Mouse (Mus musculus) B cell, adult 2 months (primary cell): ENCODE data around the gene Tnrc6b.

Experiments used
- DNase-seq, 2 experiments: peaks; one replicate each; pipeline ENCODE4 v3.0.0; 2022

The Tnrc6b gene

GRCm38 (mm10) chr15:80741836-80742235 lies 30.7 kb downstream of the Tnrc6b start:
- DNase-seq, result no peak

DNA sequence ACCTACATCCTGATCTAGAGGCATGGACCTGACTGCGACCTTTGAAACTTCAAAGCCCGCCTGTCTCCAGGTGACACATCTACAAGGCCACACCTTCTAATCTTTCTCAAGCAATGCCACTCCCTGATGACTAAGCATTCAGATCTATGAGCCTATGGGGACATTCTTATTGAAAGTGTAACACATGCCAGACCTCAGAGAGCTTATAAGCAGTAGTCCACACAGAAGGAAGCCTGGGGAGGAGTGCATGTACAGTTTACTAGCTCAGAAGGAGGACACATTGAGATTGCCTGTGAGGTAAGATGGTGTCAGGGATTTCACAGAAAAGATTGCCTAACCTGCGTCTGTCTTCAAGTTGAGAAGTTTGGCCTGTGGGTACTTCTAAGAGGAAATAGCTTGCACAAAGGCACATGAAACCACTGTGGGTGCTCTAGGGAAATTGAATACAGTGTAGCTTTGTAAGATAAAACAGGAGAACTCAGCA lies 31.9 kb downstream of the Tnrc6b start:
- DNase-seq, result peak; percentile 23 to 48

DNA sequence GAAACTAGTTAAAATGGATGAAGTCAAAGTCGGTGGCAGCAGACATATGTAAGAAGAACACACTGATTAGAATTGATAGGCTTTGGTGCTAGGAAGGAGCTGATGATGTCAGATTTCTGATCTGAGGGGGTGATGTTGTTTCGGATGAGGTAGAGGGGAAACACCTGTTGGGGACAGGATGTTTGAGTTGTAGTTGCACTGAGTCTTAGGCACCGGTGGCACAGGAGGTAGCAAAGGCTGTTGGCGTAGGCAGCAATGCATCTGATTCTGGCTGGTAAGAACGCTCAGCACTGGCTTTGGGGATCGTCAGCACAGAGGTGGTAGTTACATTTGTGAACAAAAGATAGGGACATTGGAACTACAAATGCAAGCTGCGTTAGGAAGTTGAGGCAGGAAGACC lies 32.5 kb downstream of the Tnrc6b start:
- peak; percentile 48 to 61 for DNase-seq

DNA sequence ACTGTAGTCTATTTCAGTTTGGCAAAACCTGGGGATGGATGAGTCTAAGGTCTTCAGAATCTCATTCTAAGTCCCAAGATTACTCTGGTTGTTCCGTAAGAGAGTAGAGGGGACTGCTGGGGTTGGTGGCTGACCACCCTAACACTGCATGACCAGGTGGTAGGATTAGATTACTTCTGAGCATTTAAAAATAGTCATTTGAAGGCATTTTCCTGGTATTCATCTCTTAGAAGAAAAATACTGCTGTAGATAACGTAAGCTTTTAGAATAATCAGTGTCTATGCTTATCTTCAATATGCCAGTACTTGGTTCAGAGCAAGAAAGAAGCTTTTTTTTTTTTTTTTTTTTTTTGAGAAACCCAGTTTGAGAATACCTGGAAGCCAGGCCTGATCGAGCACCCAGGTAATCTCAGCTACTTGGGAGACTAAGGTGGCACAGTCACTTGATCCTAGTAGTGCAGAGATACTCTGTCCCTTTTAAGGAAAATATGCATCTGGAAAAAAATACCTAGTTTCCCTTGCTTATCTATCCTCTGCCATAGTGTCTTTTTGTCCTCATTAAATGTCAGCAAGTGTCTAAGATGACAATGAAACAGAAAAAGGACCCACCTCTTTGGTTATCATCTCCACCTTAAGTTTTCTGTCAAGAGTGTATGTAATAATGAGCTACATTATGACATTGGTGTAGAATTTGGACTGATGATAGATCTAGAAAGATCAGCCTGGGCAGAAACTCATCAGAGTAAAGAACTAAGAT lies 33.7 kb downstream of the Tnrc6b start:
- no peak for DNase-seq

DNA sequence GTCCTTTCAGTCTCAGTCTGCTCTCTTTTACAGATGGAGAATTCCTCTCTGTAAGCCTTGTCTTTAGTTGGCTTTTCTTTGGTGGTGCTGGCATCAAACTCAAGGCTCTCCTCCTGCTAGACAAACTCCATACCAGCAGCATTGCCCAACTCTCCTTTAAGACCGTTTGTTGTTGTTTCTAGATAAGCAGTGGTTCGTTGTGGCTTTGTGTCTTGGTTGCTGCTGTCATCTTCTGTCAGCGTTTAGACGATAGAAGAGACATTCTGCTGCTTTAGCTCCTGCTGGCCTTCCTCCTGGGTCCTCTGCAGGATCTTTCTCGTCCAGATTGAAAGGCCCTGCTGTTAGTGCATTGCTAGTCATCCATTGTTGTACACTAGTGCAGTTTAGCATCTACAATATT lies 37.9 kb downstream of the Tnrc6b start:
- DNase-seq, result no peak

- DNase-seq, result no peak
Measured at GRCm38 (mm10) chr15:80753351-80753750, 42.2 kb downstream of the Tnrc6b start.

DNA sequence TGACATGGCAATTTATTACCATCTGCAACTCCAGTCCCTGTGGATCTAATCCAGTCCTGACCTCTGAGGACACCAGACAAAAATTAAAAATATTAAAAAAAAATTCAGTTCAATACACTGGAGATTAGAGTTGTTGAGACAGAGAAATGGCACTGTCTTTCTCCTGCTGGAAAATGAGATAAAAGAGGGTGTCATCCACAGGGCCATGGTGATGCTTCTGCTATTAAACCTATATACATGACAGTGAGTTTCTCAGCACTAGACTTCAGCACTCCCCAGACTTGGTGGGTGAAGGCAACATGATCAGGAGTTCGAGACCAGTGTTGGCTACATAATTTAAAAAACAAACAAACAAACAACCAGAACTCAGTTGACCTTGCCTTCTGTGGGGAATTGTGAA lies 43.0 kb downstream of the Tnrc6b start:
- no peak for DNase-seq

GRCm38 (mm10) chr15:80759451-80759850 lies 48.3 kb downstream of the Tnrc6b start:
- DNase-seq, result no peak

DNA sequence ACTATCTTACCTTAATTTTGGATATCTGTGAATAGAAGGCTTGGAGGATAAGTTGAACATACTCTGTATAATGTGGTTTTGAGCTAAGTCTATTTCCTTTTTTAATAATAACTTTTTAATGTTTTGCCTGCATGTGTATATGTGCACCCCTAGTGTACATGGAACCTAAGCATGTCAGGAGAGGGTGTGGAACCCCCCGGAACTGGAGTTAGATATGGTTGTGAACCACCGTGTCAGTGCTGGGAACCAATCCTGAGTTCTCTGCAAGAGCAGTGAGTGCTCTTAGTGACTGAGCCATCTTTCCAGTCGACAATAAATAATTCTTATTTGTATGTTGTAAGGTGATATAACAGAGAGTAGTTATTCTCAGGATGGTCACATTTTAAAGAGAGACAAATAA lies 49.4 kb downstream of the Tnrc6b start:
- no peak for DNase-seq

DNA sequence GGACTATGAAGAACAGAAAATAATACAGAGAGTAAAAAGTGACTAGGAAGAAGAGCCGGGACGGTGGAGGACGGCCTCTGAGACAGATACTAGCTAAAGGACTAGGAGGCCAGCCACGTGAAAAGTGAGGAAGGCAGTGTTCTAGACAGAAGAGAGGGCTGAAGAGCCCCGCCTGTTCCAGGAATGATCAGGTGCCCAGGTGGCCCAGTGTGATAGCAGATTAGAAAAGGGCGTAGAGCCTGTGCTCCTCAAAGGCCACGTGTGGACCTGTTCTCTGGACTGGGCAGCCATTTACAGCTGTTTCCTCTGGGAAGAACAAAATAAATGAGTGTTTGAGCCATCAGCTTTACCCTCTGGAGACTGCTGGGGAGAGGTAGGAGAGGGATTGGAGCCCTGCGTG lies 49.8 kb downstream of the Tnrc6b start:
- no peak for DNase-seq

GRCm38 (mm10) chr15:80762621-80763020 lies 51.5 kb downstream of the Tnrc6b start:
- no peak for DNase-seq

- no peak for DNase-seq
Measured at GRCm38 (mm10) chr15:80764666-80765065, 53.6 kb downstream of the Tnrc6b start.

- no peak for DNase-seq
Measured at GRCm38 (mm10) chr15:80765381-80765780, 54.3 kb downstream of the Tnrc6b start.

DNA sequence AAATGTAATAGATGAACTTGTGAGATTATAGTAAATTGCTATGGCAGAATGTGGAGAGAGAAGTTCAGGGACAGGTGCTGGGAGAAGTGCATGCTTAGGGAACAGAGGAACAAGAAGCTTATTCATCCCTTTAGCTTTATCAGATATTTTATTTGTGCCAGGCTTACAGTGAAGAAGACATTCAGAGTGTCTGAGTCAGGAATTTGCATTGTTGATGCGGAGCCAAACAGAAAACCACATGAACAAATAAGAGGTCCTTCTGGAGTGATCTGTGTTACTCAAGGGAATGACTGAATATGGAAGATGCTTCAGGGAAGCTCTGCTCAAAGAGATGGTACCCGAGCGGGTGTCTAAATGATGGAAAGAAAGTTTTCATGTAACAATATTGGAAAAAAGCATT lies 57.1 kb downstream of the Tnrc6b start:
- DNase-seq, result no peak

DNA sequence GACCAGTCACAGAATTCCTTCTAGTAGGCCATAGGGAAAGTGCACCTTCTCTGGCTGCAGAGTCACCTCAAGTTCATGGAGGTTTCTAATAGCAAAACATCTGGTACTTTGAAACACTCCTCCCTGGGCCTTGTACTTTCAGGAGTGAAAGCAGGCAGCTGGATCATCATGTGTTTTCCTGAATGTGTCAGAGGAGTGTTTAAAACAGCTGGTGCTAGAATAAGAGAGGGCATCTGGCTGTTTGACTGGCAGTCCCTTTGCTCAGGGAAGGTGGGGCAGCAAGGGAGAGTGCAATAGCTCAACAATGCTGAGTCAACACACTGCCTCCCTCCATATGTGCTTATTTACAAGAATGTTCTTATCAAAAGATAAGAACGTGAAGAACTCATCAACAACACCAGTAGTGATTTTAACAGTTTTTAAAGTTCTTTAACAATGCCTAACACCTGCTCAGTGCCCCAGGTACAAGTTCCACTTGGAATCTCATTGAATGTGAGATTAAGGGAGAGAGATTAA lies 60.9 kb downstream of the Tnrc6b start:
- no peak for DNase-seq

GRCm38 (mm10) chr15:80774666-80775065 lies 63.6 kb downstream of the Tnrc6b start:
- DNase-seq, result no peak

GRCm38 (mm10) chr15:80779006-80779405 lies 67.9 kb downstream of the Tnrc6b start:
- DNase-seq, result no peak

DNA sequence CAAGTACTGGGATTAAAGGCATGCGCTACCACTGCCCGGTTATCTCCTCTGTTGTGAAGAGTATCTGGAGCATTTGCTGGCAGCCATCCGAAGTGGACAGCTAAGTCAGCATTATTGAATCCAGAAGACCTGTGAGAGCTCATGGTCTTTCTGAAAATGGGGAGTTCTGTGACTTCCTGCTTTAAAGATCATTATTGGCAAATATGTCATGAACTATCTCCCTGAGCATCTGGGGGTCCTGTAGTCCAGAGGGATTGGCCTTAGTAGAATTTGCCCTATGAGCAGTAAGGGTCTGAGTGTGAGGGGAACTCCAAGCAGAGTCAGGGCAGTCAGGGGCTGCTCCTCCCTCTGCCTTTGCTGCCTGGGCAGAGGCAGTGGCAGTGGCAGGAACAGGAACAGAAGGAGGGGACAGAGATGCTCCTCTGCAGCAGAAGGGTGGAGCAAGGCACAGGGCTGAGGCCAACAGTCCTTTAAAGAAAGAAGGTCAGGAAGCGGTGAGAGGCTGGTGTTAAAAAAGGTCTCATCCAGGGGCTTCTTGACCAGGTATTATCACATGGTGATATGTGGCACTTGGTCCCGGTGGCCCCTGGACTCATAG lies 69.1 kb downstream of the Tnrc6b start:
- DNase-seq, result no peak

GRCm38 (mm10) chr15:80781218-80781806 lies 70.2 kb downstream of the Tnrc6b start:
- no peak for DNase-seq

DNA sequence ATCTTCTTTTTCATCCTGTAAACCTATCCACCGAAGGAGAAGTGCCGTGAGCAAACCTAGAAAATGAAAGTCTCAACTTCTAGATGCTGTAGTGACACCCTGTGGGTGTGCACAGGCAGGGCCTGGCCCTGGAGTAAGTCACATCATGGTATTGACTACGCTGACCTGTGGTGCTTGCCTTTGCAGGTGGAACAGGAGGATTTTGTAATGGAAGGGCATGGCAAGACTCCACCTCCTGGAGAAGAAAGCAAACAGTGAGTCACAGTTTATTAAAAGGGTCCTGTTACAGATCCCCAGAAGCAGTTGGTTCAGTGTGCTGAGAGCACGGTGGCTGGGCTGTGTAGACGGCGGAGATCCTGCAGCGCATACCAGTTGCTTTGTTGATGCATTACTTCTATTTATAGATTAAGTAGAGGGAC lies 73.4 kb downstream of the Tnrc6b start:
- DNase-seq, result peak; percentile 49 to 51

- DNase-seq, result no peak
Measured at GRCm38 (mm10) chr15:80785699-80786098, 74.6 kb downstream of the Tnrc6b start.

GRCm38 (mm10) chr15:80787746-80788145 lies 76.6 kb downstream of the Tnrc6b start:
- DNase-seq, result no peak

DNA sequence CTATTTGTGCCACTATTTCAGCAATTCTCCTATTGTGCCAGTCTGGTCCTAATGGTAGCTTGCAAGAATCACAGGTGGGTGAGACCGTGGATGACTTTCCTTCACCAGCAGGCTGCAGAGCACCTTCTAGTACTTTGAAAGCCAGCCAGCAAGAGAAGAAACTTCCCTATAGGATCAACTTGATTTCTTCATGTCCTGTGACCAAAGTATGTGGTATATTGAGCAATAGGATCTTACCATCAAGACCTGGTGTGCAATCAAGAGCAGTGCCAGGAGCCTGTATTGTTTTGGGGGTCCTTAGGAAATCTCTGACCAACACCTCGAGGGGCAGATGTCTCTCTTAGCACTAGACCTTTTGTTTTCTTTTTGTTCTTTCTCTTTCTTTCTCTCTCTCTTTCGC lies 81.4 kb downstream of the Tnrc6b start:
- DNase-seq, result no peak

GRCm38 (mm10) chr15:80795076-80795475 lies 84.0 kb downstream of the Tnrc6b start:
- no peak for DNase-seq
